Mouse (Mus musculus) hematopoietic stem cell, adult 5-6 weeks (primary cell): ENCODE results near the gene Gnb4. TPM values are rescaled to one million over a fixed set of nuclear protein-coding genes. Genes with fewer than 3 reads are reported as not detected.
A peak's percentile ranks its signal among the peaks of the same experiment; 100 is the strongest.

Experiments
- ATAC-seq, 2 experiments: fragments of 125-278 bp in 1 of 2; replicated peaks in 1 of 2; 2 replicates each; pipeline ENCODE4 v1.8.0; 2016 to 2017; ENCODE audit warnings: inconsistent platforms in 2 of 2, mild to moderate bottlenecking in 2 of 2, moderate number of reproducible peaks in 2 of 2, low read depth in 1 of 2, moderate TSS enrichment in 1 of 2; ENCODE audit not compliant: low FRiP score in 2 of 2, poor library complexity in 2 of 2, severe bottlenecking in 2 of 2, insufficient read depth in 1 of 2, low TSS enrichment in 1 of 2
- total RNA-seq: library from RNA; stranded (forward); fragments of 172-1452, 232-1000 nt; gene quantifications from 2 replicates; pipeline ENCODE4 v1.2.3, GENCODE M21; 2017

Gene Gnb4
- 15.7 and 20.7 TPM in 2 replicates for total RNA-seq

GRCm38 (mm10) chr3:32616331-32617052, at the start of gene Gnb4:
TSS of gene Gnb4 (minus strand) at chr3:32616585.
- peak; percentile 55 to 63 for ATAC-seq

- no peak for ATAC-seq
Measured at GRCm38 (mm10) chr3:32661556-32661930, 45.2 kb upstream of the Gnb4 start.

- ATAC-seq, result no peak
Measured at GRCm38 (mm10) chr3:32660831-32661555, 44.6 kb upstream of the Gnb4 start.

DNA sequence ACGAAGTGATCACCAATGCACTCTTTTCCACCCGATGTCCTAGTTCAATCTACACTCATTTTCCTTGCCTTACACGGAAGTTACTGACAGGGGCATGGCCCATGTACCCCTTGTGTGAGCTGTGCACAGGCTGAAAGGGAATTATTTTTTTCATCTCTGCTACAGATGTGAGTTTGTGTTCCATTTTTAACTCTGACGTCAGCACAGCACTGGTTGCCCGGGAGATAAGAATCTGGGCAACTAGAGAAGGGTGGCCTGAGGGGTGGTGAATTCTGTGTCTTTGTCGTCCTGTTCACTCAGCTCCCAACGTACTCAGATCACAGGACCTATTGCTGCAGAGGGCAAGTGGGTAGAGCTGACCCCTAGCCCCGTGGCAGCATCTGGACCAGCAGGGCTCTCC, 43.9 kb upstream of the Gnb4 start:
- peak in 1 of 2 experiments; percentile 23; a peak in 1 of 4 replicates for ATAC-seq

GRCm38 (mm10) chr3:32659506-32659905, 43.1 kb upstream of the Gnb4 start:
- ATAC-seq, result no peak

DNA sequence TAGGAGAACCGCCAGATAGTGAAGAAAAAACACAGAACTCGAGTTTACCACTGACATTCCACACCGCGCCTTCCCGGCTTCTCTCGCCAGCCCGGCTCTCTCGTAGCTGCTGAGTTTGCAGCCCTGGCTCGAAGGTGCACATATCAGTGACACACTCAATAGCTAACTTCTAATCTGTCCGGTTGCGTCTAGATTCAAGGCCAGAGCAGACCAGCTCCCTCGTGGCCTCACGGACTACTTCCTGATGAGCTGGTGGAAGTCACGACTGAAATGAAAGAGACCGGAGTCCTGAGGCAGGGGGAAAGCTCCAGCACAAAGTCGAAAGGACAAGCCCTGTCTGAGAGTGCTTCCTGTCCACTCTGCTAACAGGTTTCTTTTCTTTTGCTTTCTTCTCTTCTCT, 42.4 kb upstream of the Gnb4 start:
- no peak for ATAC-seq

DNA sequence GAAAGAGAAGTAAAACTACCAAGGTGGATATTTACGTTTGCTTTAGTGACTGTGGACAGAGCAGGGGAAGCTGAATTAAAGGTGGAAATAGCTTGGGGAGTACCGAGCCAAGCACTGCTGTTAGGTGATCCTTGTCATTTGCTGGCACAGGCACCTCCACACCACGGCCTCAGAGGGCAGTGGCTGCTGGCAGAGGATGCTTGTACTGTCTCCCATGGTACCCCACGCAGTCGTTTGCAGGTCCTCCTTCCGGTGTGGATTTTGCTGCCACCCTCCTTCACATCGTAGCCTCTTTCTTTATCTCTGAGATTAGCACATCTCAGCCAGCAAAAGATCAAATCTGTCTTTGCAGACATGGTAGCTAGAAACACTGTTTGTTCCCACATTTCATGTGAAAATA, 42.0 kb upstream of the Gnb4 start:
- ATAC-seq, result no peak

DNA sequence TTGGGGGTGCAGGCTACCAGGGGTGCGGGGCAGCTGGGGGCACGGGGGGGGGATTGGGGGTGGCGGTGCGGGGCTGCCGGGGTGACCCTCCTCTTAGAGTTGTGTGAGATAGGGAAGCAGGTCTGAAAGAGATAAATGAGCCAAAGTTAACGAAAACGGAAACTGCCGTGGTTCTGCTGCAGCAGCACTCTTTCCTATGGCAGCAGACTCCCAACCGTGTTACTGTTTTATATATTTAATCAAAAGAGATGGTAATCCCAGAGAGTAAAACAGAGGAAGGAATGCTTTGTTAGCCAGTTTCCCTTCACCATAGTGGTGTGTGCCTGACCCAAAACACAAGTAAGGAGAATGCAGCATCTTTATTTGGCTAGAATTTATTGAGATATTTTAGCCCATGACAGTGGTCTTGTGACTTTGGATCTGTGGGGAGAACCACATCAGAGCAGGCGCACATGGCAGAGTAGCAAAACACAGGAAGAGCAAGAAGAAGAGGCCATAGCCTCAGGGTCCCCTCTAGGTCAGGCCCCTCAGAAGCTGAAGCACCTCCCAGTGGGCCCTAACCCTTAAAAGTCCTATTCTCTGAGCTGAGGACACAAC, 40.1 kb upstream of the Gnb4 start:
- peak in 1 of 2 experiments; percentile 42; a peak in 2 of 4 replicates for ATAC-seq

DNA sequence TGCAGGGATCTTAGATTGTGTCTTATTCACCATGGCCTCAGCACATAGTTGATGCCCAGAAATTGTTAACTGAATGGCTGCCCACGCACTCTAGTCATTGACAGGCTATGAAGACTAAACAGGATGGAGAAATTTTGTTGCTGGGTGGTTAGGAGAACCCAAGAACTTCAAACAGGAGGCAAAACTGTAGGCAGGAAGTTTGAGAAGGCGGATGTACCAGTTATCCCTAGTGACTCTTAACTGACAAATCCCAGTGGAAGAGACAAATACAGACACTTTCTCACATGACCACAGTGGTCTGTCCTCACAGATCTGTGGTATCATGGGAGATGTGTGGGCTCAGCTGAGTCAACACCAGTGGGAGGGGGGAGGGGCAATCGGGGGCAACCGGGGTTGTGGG, 39.6 kb upstream of the Gnb4 start:
- ATAC-seq, result no peak

DNA sequence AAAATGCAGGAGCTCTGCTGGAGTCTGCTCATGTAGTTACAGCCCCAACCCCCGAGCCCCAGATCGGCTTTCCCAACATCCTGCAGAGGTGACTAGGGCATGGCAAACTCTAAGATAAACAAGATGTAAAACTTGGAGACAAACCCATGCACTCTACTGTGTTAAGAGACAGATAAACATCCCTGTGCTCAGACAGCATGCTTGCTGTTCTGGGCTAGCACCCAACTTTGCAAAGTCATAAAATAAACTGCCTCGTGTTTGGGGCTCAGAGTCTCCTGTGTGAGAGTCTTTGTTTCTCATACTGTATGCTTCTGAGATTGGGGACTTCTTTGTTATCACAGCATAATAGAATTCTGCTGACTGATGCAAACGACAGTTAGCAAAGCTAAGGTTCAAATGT, 36.4 kb upstream of the Gnb4 start:
- ATAC-seq, result no peak

GRCm38 (mm10) chr3:32649284-32649683, 32.9 kb upstream of the Gnb4 start:
- no peak for ATAC-seq

DNA sequence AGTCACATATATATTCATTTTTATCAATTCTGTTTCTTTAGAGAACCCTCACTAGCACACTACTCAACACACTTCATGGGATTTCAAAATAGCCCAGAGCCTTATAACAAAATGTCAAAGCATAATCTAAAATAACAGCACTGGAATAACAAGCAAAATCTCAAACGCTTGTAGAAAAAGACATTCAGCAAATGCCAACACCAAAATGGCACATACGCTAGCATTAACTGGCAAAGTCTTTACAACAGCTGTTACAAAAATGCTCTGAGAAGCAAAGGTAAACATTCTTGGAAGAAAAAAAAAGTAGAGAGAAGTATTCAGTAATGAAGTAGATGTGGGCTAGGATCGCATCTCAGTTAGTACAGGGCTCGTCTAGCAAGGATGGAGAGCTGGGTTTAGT, 30.5 kb upstream of the Gnb4 start:
- no peak for ATAC-seq

GRCm38 (mm10) chr3:32644751-32645150, 28.4 kb upstream of the Gnb4 start:
- ATAC-seq, result no peak

DNA sequence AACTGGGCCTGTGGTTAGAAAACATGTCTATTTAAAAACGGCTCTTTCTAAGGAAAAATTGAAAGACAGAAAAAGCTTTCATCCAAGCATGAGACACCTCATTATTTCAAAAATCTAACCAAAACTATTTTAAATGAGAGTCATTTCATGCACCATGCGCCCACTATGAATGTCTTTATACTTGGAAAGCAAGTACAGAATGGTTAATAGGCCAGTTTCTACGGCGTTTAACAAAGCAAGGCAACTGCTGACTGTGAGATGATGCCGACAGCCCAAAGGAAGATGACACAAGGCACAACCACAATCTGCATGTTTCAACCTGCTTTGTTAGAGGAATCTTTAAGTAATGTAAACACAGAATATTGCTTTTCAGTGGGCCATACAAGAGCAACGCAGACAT, 25.7 kb upstream of the Gnb4 start:
- ATAC-seq, result no peak

GRCm38 (mm10) chr3:32638240-32638639, 21.9 kb upstream of the Gnb4 start:
- no peak for ATAC-seq

GRCm38 (mm10) chr3:32632760-32633264, 16.4 kb upstream of the Gnb4 start:
- peak in 1 of 2 experiments; percentile 36; a peak in 1 of 4 replicates for ATAC-seq

DNA sequence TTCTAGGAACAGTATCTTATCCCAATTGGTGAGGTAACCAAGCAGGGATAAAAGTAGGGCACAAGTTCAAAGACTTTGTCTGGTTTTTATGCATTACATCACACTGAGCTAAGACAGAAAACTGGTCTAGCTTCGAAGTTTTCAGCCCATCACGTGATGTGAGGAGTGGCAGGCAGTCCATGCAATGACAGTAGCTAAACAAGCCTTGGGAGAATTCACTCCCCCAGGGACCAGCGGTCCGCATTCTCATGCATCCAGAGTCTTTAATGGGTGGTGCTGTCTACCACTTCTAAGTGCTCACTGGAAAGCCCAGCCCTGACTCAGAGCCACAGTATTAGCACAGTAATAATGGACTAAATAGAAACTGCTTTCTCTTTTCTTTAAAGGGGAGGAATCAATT, 13.8 kb upstream of the Gnb4 start:
- no peak for ATAC-seq

DNA sequence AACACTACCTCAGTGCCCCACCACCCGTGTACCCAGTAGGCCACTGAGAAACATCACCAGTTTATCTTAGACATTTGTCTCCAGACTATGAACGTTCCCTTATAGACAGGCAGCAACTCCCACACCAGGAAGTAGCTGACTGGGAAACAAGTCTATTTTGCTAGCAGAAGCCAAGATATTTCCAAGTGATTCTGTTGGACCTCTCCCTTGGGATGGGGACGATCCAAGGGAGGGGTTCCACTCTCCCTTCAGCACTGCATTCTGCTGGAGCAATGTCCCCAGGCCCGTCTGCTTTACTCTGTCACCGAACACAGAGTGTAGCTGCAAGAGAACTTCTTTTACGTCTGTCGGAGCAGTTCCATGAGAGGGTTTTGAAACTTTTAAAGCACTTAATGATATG, 11.8 kb upstream of the Gnb4 start:
- ATAC-seq, result no peak
